In the genomic region with DNA sequence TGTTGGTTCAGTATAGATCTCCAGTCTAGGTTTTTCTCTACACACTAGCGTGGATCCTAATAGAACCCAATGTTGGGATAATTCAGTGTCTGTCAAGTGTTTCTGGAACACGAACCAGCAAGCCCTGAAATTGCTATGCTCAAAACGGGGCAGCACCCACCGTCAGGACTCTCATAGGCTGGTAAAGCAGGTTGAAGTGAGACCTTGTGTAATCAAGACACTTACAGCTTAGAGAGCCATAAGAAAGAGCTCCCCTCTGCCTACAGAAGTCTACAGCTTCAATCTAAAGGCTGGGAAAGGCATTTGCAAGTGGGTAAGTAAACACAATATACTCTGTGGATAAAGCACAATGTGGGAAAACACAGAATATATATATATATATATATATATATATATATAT, we compare ENCODE assay signal across 19 mouse cellular contexts.
A peak's percentile ranks its signal among the peaks of the same experiment; 100 is the strongest.
DNase-seq lines count a peak whose midpoint lies in the region; ATAC-seq and TF ChIP-seq lines count a peak whose summit lies in the region.
"Had no signal": no experiment of that assay in that cellular context is flagged by ENCODE, and none has a peak within 500 bp of the region (broad histone marks: within the 10 kb centered on the region; RNA-seq: fewer than 3 reads in every experiment).

No protein-coding gene starts in this region.

- no peak for TF ChIP-seq CTCF in lung, adult 2 months (IDR thresholded peaks at IDR 0.05; ENCODE audit: insufficient read depth, low read length)
- TF ChIP-seq CTCF in lung, postnatal 0 days (IDR thresholded peaks at IDR 0.05), result no peak

- no peaks in the 10 kb centered on the region for H3K9me3 ChIP-seq in lung, embryonic 16.5 days (ENCODE audit: control insufficient read depth, low read length)
- H3K9me3 ChIP-seq in lung, postnatal 0 days (ENCODE audit: low read length), result no peaks in the 10 kb centered on the region
- H3K9me3 ChIP-seq: G1E had no signal

- H3K27ac ChIP-seq in lung, embryonic 16.5 days (ENCODE audit: low read length), result no peak overlapping the region
- H3K27ac ChIP-seq in lung, postnatal 0 days (ENCODE audit: low read length), result no peak overlapping the region

- no peaks in the 10 kb centered on the region for H3K36me3 ChIP-seq in lung, embryonic 16.5 days (ENCODE audit: control insufficient read depth, insufficient read depth, low read length)
- H3K36me3 ChIP-seq in lung, postnatal 0 days (ENCODE audit: insufficient read depth, low read length), result no peaks in the 10 kb centered on the region
- H3K36me3 ChIP-seq: G1E had no signal

- ATAC-seq in lung, embryonic 16.5 days (ENCODE audit: low read depth), result peak; percentile 64
- ATAC-seq in lung, postnatal 0 days, result peak; percentile 86
- ATAC-seq: activated CD4-positive, CD25-positive, alpha-beta regulatory T cell, adult 4 months; CD4-positive, CD25-positive, alpha-beta regulatory T cell, adult 4 months; Patski had no signal

- no peaks in the 10 kb centered on the region for H3K27me3 ChIP-seq in lung, embryonic 16.5 days (ENCODE audit: control insufficient read depth, insufficient read depth, low read depth, low read length)
- no peaks in the 10 kb centered on the region for H3K27me3 ChIP-seq in lung, postnatal 0 days (replicated peaks; ENCODE audit: insufficient read depth, low read length)
- H3K27me3 ChIP-seq: CH12.LX, Patski had no signal

- 63% methylated on average over 4 of the region's 4 CpGs for WGBS in lung, embryonic 16.5 days
- 81% methylated on average over 4 of the region's 4 CpGs for WGBS in lung, adult 2 months
- WGBS in lung, postnatal 0 days, result 57% methylated on average over 4 of the region's 4 CpGs

- H3K9ac ChIP-seq in lung, embryonic 16.5 days (ENCODE audit: low read length), result no peak overlapping the region
- no peak overlapping the region for H3K9ac ChIP-seq in lung, postnatal 0 days (replicated peaks; ENCODE audit: low read depth)

- no peak for TF ChIP-seq EP300 in lung, postnatal 0 days (IDR thresholded peaks at IDR 0.05)

- no peak for DNase-seq in lung, adult 2 months
- DNase-seq in lung, postnatal 0 days (ENCODE audit: low spot score), result peak; percentile 62
- DNase-seq in lung, adult 18-20 months, result no peak
- DNase-seq: adrenal gland, adult 2 months; adrenal gland, adult 8-10 months; adrenal gland, postnatal 10 days; adrenal gland, postnatal 14 days; adrenal gland, postnatal 25 days; adrenal gland, postnatal 36 days; B cell, adult 2 months; cerebellum, adult 11 months; cerebellum, adult 11-12 months; cerebellum, adult 18-20 months had no signal

- H3K4me1 ChIP-seq in lung, embryonic 16.5 days (replicated peaks; ENCODE audit: control insufficient read depth, insufficient read depth, low read length), result peaks cover 7% of the 10 kb centered on the region; the same call in 1 of the 2 replicates
- no peaks in the 10 kb centered on the region for H3K4me1 ChIP-seq in lung, adult 2 months (ENCODE audit: control insufficient read depth, insufficient read depth, low read length)
- no peaks in the 10 kb centered on the region; the same call in 1 of the 2 replicates for H3K4me1 ChIP-seq in lung, postnatal 0 days (ENCODE audit: insufficient read depth, low read depth, low read length)

- no peak overlapping the region for H3K4me2 ChIP-seq in lung, embryonic 16.5 days (ENCODE audit: low read depth, low read length)
- H3K4me2 ChIP-seq in lung, postnatal 0 days (replicated peaks; ENCODE audit: low read depth, low read length), result no peak overlapping the region

- TF ChIP-seq POLR2A in lung, adult 2 months (IDR thresholded peaks at IDR 0.05; ENCODE audit: borderline replicate concordance, extremely low read depth, low read depth, low read length), result no peak

- no peak overlapping the region for H3K4me3 ChIP-seq in lung, embryonic 16.5 days (ENCODE audit: low read length)
- H3K4me3 ChIP-seq in lung, adult 2 months (replicated peaks; ENCODE audit: extremely low read depth, low read depth, low read length), result no peak overlapping the region
- no peak overlapping the region for H3K4me3 ChIP-seq in lung, postnatal 0 days (ENCODE audit: low read depth, low read length)
